Mouse (Mus musculus): ENCODE measurements around the gene Gm21988. TPM values are rescaled to one million over a fixed set of nuclear protein-coding genes. Genes with fewer than 3 reads are reported as not detected.

Gene Gm21988
- total RNA-seq, 1 experiment = 2.4 TPM

DNA sequence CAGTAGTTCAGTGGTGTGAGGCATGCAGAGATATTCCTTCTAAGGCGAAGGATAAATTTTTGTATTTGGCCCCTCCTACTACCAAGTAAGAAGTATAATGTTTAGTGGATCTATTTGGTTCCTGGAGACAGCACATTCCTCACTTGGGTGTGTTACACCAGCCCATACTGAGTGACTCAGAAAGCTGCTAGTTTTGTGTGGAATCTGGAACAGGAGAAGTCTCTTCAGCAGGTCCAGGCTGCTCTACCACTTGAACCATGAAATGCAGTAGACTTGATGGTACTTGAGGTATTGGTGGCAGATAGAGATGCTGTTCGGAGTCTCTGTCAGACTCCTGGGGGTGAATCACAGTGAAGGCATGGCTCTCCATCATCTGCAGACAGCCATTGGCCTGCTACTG lies 28.9 kb downstream of the Gm21988 start:
- H3K4me3 ChIP-seq (ENCODE audit: insufficient read depth in 1 of 2, low read depth in 1 of 2, low read length in 2 of 2, poor library complexity in 1 of 2, severe bottlenecking in 1 of 2) = no peak overlapping the region
- TF ChIP-seq CHD2 (IDR thresholded peaks at IDR 0.05; ENCODE audit: low read depth, low read length) (no peak), ZC3H11A (IDR thresholded peaks at IDR 0.05; ENCODE audit: borderline replicate concordance, low read depth, low read length) (no peak), ZNF384 (IDR thresholded peaks at IDR 0.05; ENCODE audit: low read depth, low read length) (no peak), MAFK (IDR thresholded peaks at IDR 0.05; ENCODE audit: insufficient read depth, low read depth, low read length) (no peak), HCFC1 (IDR thresholded peaks at IDR 0.05; ENCODE audit: borderline replicate concordance, insufficient read depth, low read length) (no peak)
- H3K36me3 ChIP-seq (ENCODE audit: control insufficient read depth, insufficient read depth, low read length, poor library complexity, severe bottlenecking) = no peaks in the 10 kb centered on the region
- H3K4me1 ChIP-seq (ENCODE audit: control insufficient read depth in 2 of 2, insufficient read depth in 2 of 2, low read length in 2 of 2, poor library complexity in 1 of 2) = peaks cover 2 to 18% of the 10 kb centered on the region in 2 experiments; a peak in 2 of 4 replicates
- H3K27ac ChIP-seq (ENCODE audit: insufficient read depth, low read depth, low read length, poor library complexity, severe bottlenecking) = no peak overlapping the region
- no peak for DNase-seq (ENCODE audit: low read depth, low spot score)
- in situ Hi-C loops (cut with MboI; ENCODE audit: low sequenced_read_pairs in 2 of 2, unreplicated experiment in 2 of 2) = loop anchor here in 1 of 2 experiments (10.0 kb wide), 1 partner anchor 276 kb away; the partner anchor contains the start of gene Ybx2
- H3K9me3 ChIP-seq (ENCODE audit: control insufficient read depth, insufficient read depth, low read depth, low read length) = no peaks in the 10 kb centered on the region
- H3K9ac ChIP-seq (ENCODE audit: insufficient read depth, low read depth, low read length, poor library complexity, severe bottlenecking) = no peak overlapping the region

- TF ChIP-seq CHD2 (IDR thresholded peaks at IDR 0.05; ENCODE audit: low read depth, low read length) (no peak), HCFC1 (IDR thresholded peaks at IDR 0.05; ENCODE audit: borderline replicate concordance, insufficient read depth, low read length) (no peak), ZC3H11A (IDR thresholded peaks at IDR 0.05; ENCODE audit: borderline replicate concordance, low read depth, low read length) (no peak), ZNF384 (IDR thresholded peaks at IDR 0.05; ENCODE audit: low read depth, low read length) (no peak), MAFK (IDR thresholded peaks at IDR 0.05; ENCODE audit: insufficient read depth, low read depth, low read length) (no peak)
- in situ Hi-C loops (cut with MboI; ENCODE audit: low sequenced_read_pairs in 2 of 2, unreplicated experiment in 2 of 2) = no loop called here
- Histone ChIP-seq H3K9me3 (ENCODE audit: control insufficient read depth, insufficient read depth, low read depth, low read length) (no peaks in the 10 kb centered on the region), H3K27ac (ENCODE audit: insufficient read depth, low read depth, low read length, poor library complexity, severe bottlenecking) (no peak overlapping the region), H3K4me1 (ENCODE audit: control insufficient read depth in 2 of 2, insufficient read depth in 2 of 2, low read length in 2 of 2, poor library complexity in 1 of 2) (peaks cover 2 to 7% of the 10 kb centered on the region in 2 experiments; a peak in 1 of 4 replicates), H3K4me3 (ENCODE audit: insufficient read depth in 1 of 2, low read depth in 1 of 2, low read length in 2 of 2, poor library complexity in 1 of 2, severe bottlenecking in 1 of 2) (peak overlapping the region in 1 of 2 experiments; percentile 58; a peak in 2 of 4 replicates), H3K9ac (ENCODE audit: insufficient read depth, low read depth, low read length, poor library complexity, severe bottlenecking) (no peak overlapping the region), H3K36me3 (ENCODE audit: control insufficient read depth, insufficient read depth, low read length, poor library complexity, severe bottlenecking) (no peaks in the 10 kb centered on the region)
- DNase-seq (ENCODE audit: low read depth, low spot score) = no peak
Observed at GRCm38 (mm10) chr11:70208778-70209388, 30.7 kb downstream of the Gm21988 start.

DNA sequence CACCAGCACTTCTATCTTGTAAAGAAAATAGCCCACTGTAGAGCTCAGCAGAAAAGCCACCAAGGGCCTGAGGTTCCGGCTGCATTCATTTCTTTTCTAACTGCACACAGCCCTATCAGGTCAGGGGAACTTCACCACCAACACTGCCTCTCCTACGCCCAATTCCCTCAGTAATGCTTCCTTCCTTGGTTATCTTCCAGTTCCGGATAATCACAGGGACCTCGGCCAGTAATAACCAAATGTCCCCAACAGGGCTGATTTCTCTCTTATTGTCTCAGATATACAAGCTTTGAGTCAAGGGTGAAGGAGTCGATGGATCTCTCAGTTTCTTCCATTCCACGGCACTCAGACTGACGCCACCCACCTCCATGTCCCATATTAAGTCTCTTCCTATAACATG lies 32.3 kb downstream of the Gm21988 start:
- H3K9me3 ChIP-seq (ENCODE audit: control insufficient read depth, insufficient read depth, low read depth, low read length) = no peaks in the 10 kb centered on the region
- in situ Hi-C loops (cut with MboI; ENCODE audit: low sequenced_read_pairs in 2 of 2, unreplicated experiment in 2 of 2) = no loop called here
- no peak overlapping the region for H3K27ac ChIP-seq (ENCODE audit: insufficient read depth, low read depth, low read length, poor library complexity, severe bottlenecking)
- H3K4me1 ChIP-seq (ENCODE audit: control insufficient read depth in 2 of 2, insufficient read depth in 2 of 2, low read length in 2 of 2, poor library complexity in 1 of 2) = peaks cover 0 to 10% of the 10 kb centered on the region in 2 experiments; a peak in 1 of 4 replicates
- no peak overlapping the region for H3K9ac ChIP-seq (ENCODE audit: insufficient read depth, low read depth, low read length, poor library complexity, severe bottlenecking)
- no peak for TF ChIP-seq ZC3H11A (IDR thresholded peaks at IDR 0.05; ENCODE audit: borderline replicate concordance, low read depth, low read length)
- TF ChIP-seq HCFC1 (IDR thresholded peaks at IDR 0.05; ENCODE audit: borderline replicate concordance, insufficient read depth, low read length) = no peak
- TF ChIP-seq MAFK (IDR thresholded peaks at IDR 0.05; ENCODE audit: insufficient read depth, low read depth, low read length) = no peak
- TF ChIP-seq ZNF384 (IDR thresholded peaks at IDR 0.05; ENCODE audit: low read depth, low read length) = no peak
- TF ChIP-seq CHD2 (IDR thresholded peaks at IDR 0.05; ENCODE audit: low read depth, low read length) = no peak
- no peaks in the 10 kb centered on the region for H3K36me3 ChIP-seq (ENCODE audit: control insufficient read depth, insufficient read depth, low read length, poor library complexity, severe bottlenecking)
- no peak for DNase-seq (ENCODE audit: low read depth, low spot score)
- H3K4me3 ChIP-seq (ENCODE audit: insufficient read depth in 1 of 2, low read depth in 1 of 2, low read length in 2 of 2, poor library complexity in 1 of 2, severe bottlenecking in 1 of 2) = no peak overlapping the region

DNA sequence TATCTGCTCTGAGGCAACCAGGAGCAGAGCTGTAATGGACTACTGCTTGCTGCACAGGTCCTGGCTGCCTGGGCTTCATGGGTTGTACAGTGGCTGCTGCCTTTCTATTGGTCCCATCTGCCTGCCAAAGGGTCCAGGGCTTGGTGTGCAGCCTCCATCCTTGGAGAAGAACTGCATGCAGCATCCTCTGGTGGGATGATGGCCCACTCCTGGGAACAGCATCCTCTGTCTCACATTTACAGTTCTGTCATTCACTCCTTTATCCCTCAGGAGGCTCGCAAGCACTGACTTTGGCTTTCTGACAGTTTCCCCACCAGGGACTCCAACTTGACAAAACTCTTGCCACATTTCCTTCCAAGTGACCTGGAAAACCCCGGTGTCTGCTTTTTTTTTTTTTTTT lies 32.8 kb downstream of the Gm21988 start:
- no peak for TF ChIP-seq ZC3H11A (IDR thresholded peaks at IDR 0.05; ENCODE audit: borderline replicate concordance, low read depth, low read length)
- no peak for TF ChIP-seq ZNF384 (IDR thresholded peaks at IDR 0.05; ENCODE audit: low read depth, low read length)
- H3K4me1 ChIP-seq (ENCODE audit: control insufficient read depth in 2 of 2, insufficient read depth in 2 of 2, low read length in 2 of 2, poor library complexity in 1 of 2) = peaks cover 0 to 10% of the 10 kb centered on the region in 2 experiments; a peak in 1 of 4 replicates
- no peaks in the 10 kb centered on the region for H3K9me3 ChIP-seq (ENCODE audit: control insufficient read depth, insufficient read depth, low read depth, low read length)
- no peak for DNase-seq (ENCODE audit: low read depth, low spot score)
- H3K36me3 ChIP-seq (ENCODE audit: control insufficient read depth, insufficient read depth, low read length, poor library complexity, severe bottlenecking) = no peaks in the 10 kb centered on the region
- no peak overlapping the region for H3K27ac ChIP-seq (ENCODE audit: insufficient read depth, low read depth, low read length, poor library complexity, severe bottlenecking)
- no peak overlapping the region for H3K9ac ChIP-seq (ENCODE audit: insufficient read depth, low read depth, low read length, poor library complexity, severe bottlenecking)
- in situ Hi-C loops (cut with MboI; ENCODE audit: low sequenced_read_pairs in 2 of 2, unreplicated experiment in 2 of 2) = no loop called here
- H3K4me3 ChIP-seq (ENCODE audit: insufficient read depth in 1 of 2, low read depth in 1 of 2, low read length in 2 of 2, poor library complexity in 1 of 2, severe bottlenecking in 1 of 2) = no peak overlapping the region
